Mouse (Mus musculus) liver, embryonic 11.5 days (tissue): ENCODE data around the gene Ccdc8. TPM values are rescaled to one million over a fixed set of nuclear protein-coding genes. Genes with fewer than 3 reads are reported as not detected.

Experiments
- ATAC-seq: fragments of 200-750 bp; cut with Nextera tagmentation; replicated peaks from 2 replicates; pipeline ENCODE4 v1.8.0; 2017; ENCODE audit warnings: moderate number of reproducible peaks, mild to moderate bottlenecking, moderate TSS enrichment, moderate library complexity; ENCODE audit not compliant: low FRiP score
- DNase-seq: peaks from one replicate; pipeline ENCODE4 v3.0.0-alpha.2; 2017; ENCODE audit warnings: low spot score
- H3K27ac ChIP-seq: fragments of 300-500 bp; sonication (generic); 2 replicates; pipeline ENCODE4 v1.5.1; 2014; ENCODE audit warnings: mild to moderate bottlenecking, low read depth, low read length, control low read depth
- H3K27me3 ChIP-seq: fragments of 300-500 bp; sonication (generic); replicated peaks from 2 replicates; pipeline ENCODE4 v1.6.1; 2014; ENCODE audit warnings: low read length, mixed read lengths; ENCODE audit not compliant: control insufficient read depth, insufficient read depth
- H3K36me3 ChIP-seq: fragments of 300-500 bp; sonication (generic); 2 replicates; pipeline ENCODE4 v1.6.1; 2014; ENCODE audit warnings: mild to moderate bottlenecking, low read length, moderate library complexity, mixed read lengths; ENCODE audit not compliant: control insufficient read depth, insufficient read depth
- H3K4me1 ChIP-seq: fragments of 300-500 bp; sonication (generic); replicated peaks from 2 replicates; pipeline ENCODE4 v1.6.1; 2014; ENCODE audit warnings: low read length, mixed read lengths; ENCODE audit not compliant: control insufficient read depth, insufficient read depth
- H3K4me2 ChIP-seq: fragments of 300-500 bp; sonication (generic); 2 replicates; pipeline ENCODE4 v1.6.1; 2014; ENCODE audit warnings: mild to moderate bottlenecking, control low read depth, moderate library complexity
- H3K4me3 ChIP-seq: fragments of 300-500 bp; sonication (generic); 2 replicates; pipeline ENCODE4 v1.5.1; 2014; ENCODE audit warnings: low read depth, low read length, control low read depth
- H3K9ac ChIP-seq: fragments of 300-500 bp; sonication (generic); 2 replicates; pipeline ENCODE4 v1.6.1; 2014; ENCODE audit warnings: low read depth, low read length, control low read depth
- H3K9me3 ChIP-seq: fragments of 300-500 bp; sonication (generic); 2 replicates; pipeline ENCODE4 v1.6.1; 2016; ENCODE audit warnings: low read length, inconsistent platforms, mixed read lengths; ENCODE audit not compliant: control insufficient read depth
- WGBS: fragments of 180-500 bp; shearing (Covaris S2); extraction: QIAGEN DNeasy Blood & Tissue Kit; methylation state at CpG from one replicate; pipeline ENCODE4 v1.1.7; 2014; 5-methylcytosine and 5-hydroxymethylcytosine counted together
- polyA plus RNA-seq: library from polyadenylated mRNA; unstranded; fragments of >200 nt; fragmentation: Nextera tagmentation; extraction: Ambion mirVana; gene quantifications from 2 replicates; pipeline ENCODE4 v1.2.1, GENCODE M21; 2014

Ccdc8 gene
- polyA plus RNA-seq, 1 experiment from 2014 or later = 13.5 TPM

- Histone ChIP-seq H3K27me3 (no peaks in the 10 kb centered on the region), H3K27ac (no peak overlapping the region), H3K9me3 (no peaks in the 10 kb centered on the region), H3K4me3 (no peak overlapping the region), H3K4me2 (no peak overlapping the region), H3K4me1 (0 out of 2 replicates have a peak, but pooled peaks cover 1% of the 10 kb centered on the region), H3K36me3 (peaks cover 58% of the 10 kb centered on the region), H3K9ac (no peak overlapping the region)
- DNase-seq = no peak
- WGBS = 86% methylated on average over 6 of the region's 6 CpGs
- no peak for ATAC-seq
Measured at GRCm38 (mm10) chr7:17015381-17015780, 22.9 kb downstream of the Ccdc8 start.

- Histone ChIP-seq H3K27me3 (no peaks in the 10 kb centered on the region), H3K4me3 (no peak overlapping the region), H3K4me2 (no peak overlapping the region), H3K9ac (no peak overlapping the region), H3K9me3 (no peaks in the 10 kb centered on the region), H3K27ac (no peak overlapping the region), H3K36me3 (peaks cover 56% of the 10 kb centered on the region), H3K4me1 (0 out of 2 replicates have a peak, but pooled peaks cover 3% of the 10 kb centered on the region)
- peak; percentile 19; the same call in 1 of the 2 replicates for ATAC-seq
- DNase-seq = no peak
- 93% methylated on average over 1 of the region's 1 CpGs for WGBS
Measured at GRCm38 (mm10) chr7:17017036-17017435, 24.5 kb downstream of the Ccdc8 start.

GRCm38 (mm10) chr7:17017921-17018320 is 25.4 kb downstream of the Ccdc8 start:
- peaks cover 54% of the 10 kb centered on the region for H3K36me3 ChIP-seq
- H3K4me1 ChIP-seq = 0 out of 2 replicates have a peak, but pooled peaks cover 3% of the 10 kb centered on the region
- no peaks in the 10 kb centered on the region for H3K27me3 ChIP-seq
- no peak overlapping the region for H3K27ac ChIP-seq
- DNase-seq = no peak
- no peaks in the 10 kb centered on the region for H3K9me3 ChIP-seq
- no peak overlapping the region for H3K9ac ChIP-seq
- no peak for ATAC-seq
- H3K4me2 ChIP-seq = no peak overlapping the region
- 76% methylated on average over 2 of the region's 2 CpGs for WGBS
- H3K4me3 ChIP-seq = no peak overlapping the region

- ATAC-seq (0 out of 2 replicates have a peak, but pooled peaks have one; percentile 12), DNase-seq (no peak)
- H3K4me1 ChIP-seq = peaks cover 11% of the 10 kb centered on the region
- no peak overlapping the region for H3K27ac ChIP-seq
- H3K4me2 ChIP-seq = no peak overlapping the region
- 72% methylated on average over 7 of the region's 7 CpGs for WGBS
- no peaks in the 10 kb centered on the region for H3K27me3 ChIP-seq
- H3K36me3 ChIP-seq = peaks cover 38% of the 10 kb centered on the region
- no peaks in the 10 kb centered on the region for H3K9me3 ChIP-seq
- H3K9ac ChIP-seq = no peak overlapping the region
- no peak overlapping the region for H3K4me3 ChIP-seq
Measured at GRCm38 (mm10) chr7:17019426-17020166, 27.1 kb downstream of the Ccdc8 start.

- Histone ChIP-seq H3K4me2 (no peak overlapping the region), H3K4me1 (peaks cover 35% of the 10 kb centered on the region), H3K27ac (no peak overlapping the region), H3K36me3 (peaks cover 23% of the 10 kb centered on the region), H3K4me3 (no peak overlapping the region), H3K9me3 (no peaks in the 10 kb centered on the region), H3K27me3 (no peaks in the 10 kb centered on the region), H3K9ac (no peak overlapping the region)
- no peak for DNase-seq
- ATAC-seq = no peak
- WGBS = 96% methylated on average over 15 of the region's 15 CpGs
Measured at GRCm38 (mm10) chr7:17022176-17022575, 29.7 kb downstream of the Ccdc8 start.

GRCm38 (mm10) chr7:17023701-17024100 is 31.2 kb downstream of the Ccdc8 start:
- Histone ChIP-seq H3K4me3 (no peak overlapping the region; the same call in 1 of the 2 replicates), H3K9ac (0 out of 2 replicates have a peak overlapping the region, but pooled peaks have one; percentile 15), H3K9me3 (no peaks in the 10 kb centered on the region), H3K36me3 (peaks cover 21% of the 10 kb centered on the region), H3K27me3 (no peaks in the 10 kb centered on the region), H3K4me2 (no peak overlapping the region), H3K27ac (peak overlapping the region; percentile 45; the same call in 1 of the 2 replicates), H3K4me1 (peaks cover 35% of the 10 kb centered on the region)
- no peak for DNase-seq
- no peak for ATAC-seq
- 63% methylated on average over 4 of the region's 4 CpGs for WGBS

GRCm38 (mm10) chr7:17024141-17024540 is 31.6 kb downstream of the Ccdc8 start:
- Histone ChIP-seq H3K4me3 (no peak overlapping the region; the same call in 1 of the 2 replicates), H3K36me3 (peaks cover 21% of the 10 kb centered on the region)

GRCm38 (mm10) chr7:17024814-17025504 is 32.5 kb downstream of the Ccdc8 start:
- peak overlapping the region; percentile 32; the same call in 1 of the 2 replicates for H3K9ac ChIP-seq
- DNase-seq (no peak), ATAC-seq (no peak)
- H3K4me3 ChIP-seq = peak overlapping the region; percentile 81
- peak overlapping the region; percentile 81 for H3K4me2 ChIP-seq
- peaks cover 35% of the 10 kb centered on the region for H3K4me1 ChIP-seq
- peak overlapping the region; percentile 45; the same call in 1 of the 2 replicates for H3K27ac ChIP-seq
- H3K27me3 ChIP-seq = no peaks in the 10 kb centered on the region
- no peaks in the 10 kb centered on the region for H3K9me3 ChIP-seq
- H3K36me3 ChIP-seq = peaks cover 17% of the 10 kb centered on the region
- WGBS = 65% methylated on average over 10 of the region's 10 CpGs

More at GRCm38 (mm10) chr7:17024141-17024540, 31.6 kb downstream of the Ccdc8 start:
- 0 out of 2 replicates have a peak overlapping the region, but pooled peaks have one; percentile 15 for H3K9ac ChIP-seq
- 89% methylated on average over 6 of the region's 6 CpGs for WGBS
- peak overlapping the region; percentile 81; the same call in 1 of the 2 replicates for H3K4me2 ChIP-seq
- H3K27ac ChIP-seq = peak overlapping the region; percentile 45; the same call in 1 of the 2 replicates
- H3K9me3 ChIP-seq = no peaks in the 10 kb centered on the region
- peaks cover 35% of the 10 kb centered on the region for H3K4me1 ChIP-seq
- ATAC-seq = no peak
- no peaks in the 10 kb centered on the region for H3K27me3 ChIP-seq
- DNase-seq = no peak
